Mouse (Mus musculus): ENCODE data around the gene Flt3l. TPM values are rescaled to one million over a fixed set of nuclear protein-coding genes. Genes with fewer than 3 reads are reported as not detected.
"Not testable (repeated sequence)": the region's sequence is repeated elsewhere in the genome, so short reads cannot be mapped to it uniquely, and the experiment has no call there.

Gene Flt3l
- polyA plus RNA-seq, 1 experiment = 17.1 TPM

- no peak overlapping the region for H3K27ac ChIP-seq (ENCODE audit: insufficient read depth, low read length)
- no peak for TF ChIP-seq CTCF (IDR thresholded peaks at IDR 0.05; ENCODE audit: borderline replicate concordance, insufficient read depth, low read length)
- 0 out of 2 replicates have a peak, but pooled peaks have one; percentile 22 for TF ChIP-seq POLR2A (IDR thresholded peaks at IDR 0.05; ENCODE audit: low read depth, low read length)
- 0 out of 2 replicates have a peak, but pooled peaks cover 5% of the 10 kb centered on the region for H3K4me1 ChIP-seq (ENCODE audit: control insufficient read depth, insufficient read depth, low read length)
- H3K4me3 ChIP-seq (ENCODE audit: insufficient read depth, low read length) = no peak overlapping the region
Observed at GRCm38 (mm10) chr7:45121404-45121803, 14.8 kb downstream of the Flt3l start.

GRCm38 (mm10) chr7:45119780-45120709, 16.2 kb downstream of the Flt3l start:
- H3K27ac ChIP-seq (ENCODE audit: insufficient read depth, low read length) = no peak overlapping the region

GRCm38 (mm10) chr7:45118336-45118735, 17.9 kb downstream of the Flt3l start:
- TF ChIP-seq POLR2A (IDR thresholded peaks at IDR 0.05; ENCODE audit: low read depth, low read length) (no peak), CTCF (IDR thresholded peaks at IDR 0.05; ENCODE audit: borderline replicate concordance, insufficient read depth, low read length) (no peak)
- Histone ChIP-seq H3K27ac (ENCODE audit: insufficient read depth, low read length) (no peak overlapping the region), H3K4me1 (ENCODE audit: control insufficient read depth, insufficient read depth, low read length) (0 out of 2 replicates have a peak, but pooled peaks cover 5% of the 10 kb centered on the region)

More at GRCm38 (mm10) chr7:45119780-45120709, 16.2 kb downstream of the Flt3l start:
- TF ChIP-seq CTCF (IDR thresholded peaks at IDR 0.05; ENCODE audit: borderline replicate concordance, insufficient read depth, low read length) (no peak), POLR2A (IDR thresholded peaks at IDR 0.05; ENCODE audit: low read depth, low read length) (peak; percentile 21; the same call in 1 of the 2 replicates)
- 0 out of 2 replicates have a peak, but pooled peaks cover 5% of the 10 kb centered on the region for H3K4me1 ChIP-seq (ENCODE audit: control insufficient read depth, insufficient read depth, low read length)
- H3K4me3 ChIP-seq (ENCODE audit: insufficient read depth, low read length) = no peak overlapping the region

GRCm38 (mm10) chr7:45117566-45117965, 18.7 kb downstream of the Flt3l start:
- Histone ChIP-seq H3K4me1 (ENCODE audit: control insufficient read depth, insufficient read depth, low read length) (0 out of 2 replicates have a peak, but pooled peaks cover 5% of the 10 kb centered on the region), H3K4me3 (ENCODE audit: insufficient read depth, low read length) (no peak overlapping the region), H3K27ac (ENCODE audit: insufficient read depth, low read length) (no peak overlapping the region)
- TF ChIP-seq CTCF (IDR thresholded peaks at IDR 0.05; ENCODE audit: borderline replicate concordance, insufficient read depth, low read length) (no peak), POLR2A (IDR thresholded peaks at IDR 0.05; ENCODE audit: low read depth, low read length) (no peak)

More at GRCm38 (mm10) chr7:45118336-45118735, 17.9 kb downstream of the Flt3l start:
- H3K4me3 ChIP-seq (ENCODE audit: insufficient read depth, low read length) = no peak overlapping the region

- Histone ChIP-seq H3K4me1 (ENCODE audit: control insufficient read depth, insufficient read depth, low read length) (no peaks in the 10 kb centered on the region), H3K4me3 (ENCODE audit: insufficient read depth, low read length) (no peak overlapping the region), H3K27ac (ENCODE audit: insufficient read depth, low read length) (no peak overlapping the region)
- TF ChIP-seq CTCF (IDR thresholded peaks at IDR 0.05; ENCODE audit: borderline replicate concordance, insufficient read depth, low read length) = no peak
- TF ChIP-seq POLR2A (IDR thresholded peaks at IDR 0.05; ENCODE audit: low read depth, low read length) = no peak
Observed at GRCm38 (mm10) chr7:45113476-45113875, 22.8 kb downstream of the Flt3l start.

- TF ChIP-seq POLR2A (IDR thresholded peaks at IDR 0.05; ENCODE audit: low read depth, low read length) = no peak
- TF ChIP-seq CTCF (IDR thresholded peaks at IDR 0.05; ENCODE audit: borderline replicate concordance, insufficient read depth, low read length) = no peak
- no peak overlapping the region for H3K27ac ChIP-seq (ENCODE audit: insufficient read depth, low read length)
- no peaks in the 10 kb centered on the region for H3K4me1 ChIP-seq (ENCODE audit: control insufficient read depth, insufficient read depth, low read length)
- H3K4me3 ChIP-seq (ENCODE audit: insufficient read depth, low read length) = no peak overlapping the region
Observed at GRCm38 (mm10) chr7:45112529-45112928, 23.7 kb downstream of the Flt3l start.

GRCm38 (mm10) chr7:45111940-45112339, 24.3 kb downstream of the Flt3l start:
- Histone ChIP-seq H3K4me3 (ENCODE audit: insufficient read depth, low read length) (no peak overlapping the region), H3K27ac (ENCODE audit: insufficient read depth, low read length) (no peak overlapping the region), H3K4me1 (ENCODE audit: control insufficient read depth, insufficient read depth, low read length) (no peaks in the 10 kb centered on the region)
- TF ChIP-seq POLR2A (IDR thresholded peaks at IDR 0.05; ENCODE audit: low read depth, low read length) (no peak), CTCF (IDR thresholded peaks at IDR 0.05; ENCODE audit: borderline replicate concordance, insufficient read depth, low read length) (no peak)

- H3K27ac ChIP-seq (ENCODE audit: insufficient read depth, low read length); H3K4me3 ChIP-seq (ENCODE audit: insufficient read depth, low read length); H3K4me1 ChIP-seq (ENCODE audit: control insufficient read depth, insufficient read depth, low read length): not testable (repeated sequence)
Observed at GRCm38 (mm10) chr7:45110089-45110488, 26.1 kb downstream of the Flt3l start.

- no peak overlapping the region for H3K27ac ChIP-seq (ENCODE audit: insufficient read depth, low read length)
Observed at GRCm38 (mm10) chr7:45107052-45107645, 29.1 kb downstream of the Flt3l start.

GRCm38 (mm10) chr7:45106441-45106840, 29.8 kb downstream of the Flt3l start:
- H3K27ac ChIP-seq (ENCODE audit: insufficient read depth, low read length) = no peak overlapping the region
- H3K4me1 ChIP-seq (ENCODE audit: control insufficient read depth, insufficient read depth, low read length) = no peaks in the 10 kb centered on the region
- TF ChIP-seq POLR2A (IDR thresholded peaks at IDR 0.05; ENCODE audit: low read depth, low read length) (no peak), CTCF (IDR thresholded peaks at IDR 0.05; ENCODE audit: borderline replicate concordance, insufficient read depth, low read length) (no peak)
- H3K4me3 ChIP-seq (ENCODE audit: insufficient read depth, low read length) = no peak overlapping the region

More at GRCm38 (mm10) chr7:45107052-45107645, 29.1 kb downstream of the Flt3l start:
- H3K4me1 ChIP-seq (ENCODE audit: control insufficient read depth, insufficient read depth, low read length) = no peaks in the 10 kb centered on the region
- H3K4me3 ChIP-seq (ENCODE audit: insufficient read depth, low read length) = no peak overlapping the region
- TF ChIP-seq CTCF (IDR thresholded peaks at IDR 0.05; ENCODE audit: borderline replicate concordance, insufficient read depth, low read length) = no peak
- TF ChIP-seq POLR2A (IDR thresholded peaks at IDR 0.05; ENCODE audit: low read depth, low read length) = no peak
